Mouse (Mus musculus): Measurements from ENCODE around the gene Fcer2a. TPM values are rescaled to one million over a fixed set of nuclear protein-coding genes. Genes with fewer than 3 reads are reported as not detected.

The Fcer2a gene
- polyA plus RNA-seq (2015; fragmentation: Nextera tagmentation; extraction: Ambion mirVana): 0.10 and 0.13 TPM in 2 replicates

GRCm38 (mm10) chr8:3694121-3694520 lies at the start of gene Fcer2a:
Gene Fcer2a, minus strand, starts transcription at chr8:3694175.

GRCm38 (mm10) chr8:3720551-3720950 lies 26.6 kb upstream of the Fcer2a start, which contains the start of gene Clec4g:
Gene Clec4g, minus strand, starts transcription at chr8:3720651.

GRCm38 (mm10) chr8:3676131-3676992 lies 17.6 kb downstream of the Fcer2a start, which contains the start of gene Trappc5:
Gene Trappc5, plus strand, starts transcription at chr8:3676299.

GRCm38 (mm10) chr8:3671980-3672491 lies 21.9 kb downstream of the Fcer2a start, which contains the start of gene Fcor:
Gene Fcor, minus strand, starts transcription at chr8:3672362.

GRCm38 (mm10) chr8:3665507-3665906 lies 28.5 kb downstream of the Fcer2a start, which contains the start of gene Mcemp1:
Gene Mcemp1, plus strand, starts transcription at chr8:3665754.

GRCm38 (mm10) chr8:3655526-3655925 lies 38.4 kb downstream of the Fcer2a start, which contains the start of gene Retn:
Gene Retn, plus strand, starts transcription at chr8:3655770.

Other genes starting within 250 kb of the Fcer2a start
- 4.9 and 7.0 TPM in 2 replicates for gene Pex11g, start 226.5 kb downstream of the Fcer2a start, polyA plus RNA-seq (2015; fragmentation: Nextera tagmentation; extraction: Ambion mirVana)
- not detected in 2 replicates for gene Tex45, start 223.3 kb downstream of the Fcer2a start, polyA plus RNA-seq (2015; fragmentation: Nextera tagmentation; extraction: Ambion mirVana)
- 23.2 and 25.1 TPM in 2 replicates for gene Zfp358, start 201.0 kb downstream of the Fcer2a start, polyA plus RNA-seq (2015; fragmentation: Nextera tagmentation; extraction: Ambion mirVana)
- 26.1 and 28.2 TPM in 2 replicates for gene Mcoln1, start 193.7 kb downstream of the Fcer2a start, polyA plus RNA-seq (2015; fragmentation: Nextera tagmentation; extraction: Ambion mirVana)
- gene Pnpla6, start 178.8 kb downstream of the Fcer2a start, polyA plus RNA-seq (2015; fragmentation: Nextera tagmentation; extraction: Ambion mirVana): 8.8 and 9.3 TPM in 2 replicates
- 0.12 and 0.23 TPM in 2 replicates for gene C330021F23Rik, start 126.2 kb downstream of the Fcer2a start, polyA plus RNA-seq (2015; fragmentation: Nextera tagmentation; extraction: Ambion mirVana)
- gene Camsap3, start 106.9 kb downstream of the Fcer2a start, polyA plus RNA-seq (2015; fragmentation: Nextera tagmentation; extraction: Ambion mirVana): 0.67 and 1.3 TPM in 2 replicates
- 19.5 and 21.0 TPM in 2 replicates for gene Xab2, start 72.9 kb downstream of the Fcer2a start, polyA plus RNA-seq (2015; fragmentation: Nextera tagmentation; extraction: Ambion mirVana)
- gene Pet100, start 72.6 kb downstream of the Fcer2a start, polyA plus RNA-seq (2015; fragmentation: Nextera tagmentation; extraction: Ambion mirVana): 76.1 and 83.2 TPM in 2 replicates
- not detected in 2 replicates for gene Pcp2, start 68.6 kb downstream of the Fcer2a start, polyA plus RNA-seq (2015; fragmentation: Nextera tagmentation; extraction: Ambion mirVana)
- gene Stxbp2, start 63.2 kb downstream of the Fcer2a start, polyA plus RNA-seq (2015; fragmentation: Nextera tagmentation; extraction: Ambion mirVana): 5.0 and 16.5 TPM in 2 replicates
- 15.0 and 330 TPM in 2 replicates for gene Retn, start 38.4 kb downstream of the Fcer2a start, polyA plus RNA-seq (2015; fragmentation: Nextera tagmentation; extraction: Ambion mirVana)
- gene Mcemp1, start 28.4 kb downstream of the Fcer2a start, polyA plus RNA-seq (2015; fragmentation: Nextera tagmentation; extraction: Ambion mirVana): 0.26 and 0.34 TPM in 2 replicates
- 5.8 and 29.9 TPM in 2 replicates for gene Fcor, start 21.8 kb downstream of the Fcer2a start, polyA plus RNA-seq (2015; fragmentation: Nextera tagmentation; extraction: Ambion mirVana)
- 26.8 and 27.3 TPM in 2 replicates for gene Trappc5, start 17.9 kb downstream of the Fcer2a start, polyA plus RNA-seq (2015; fragmentation: Nextera tagmentation; extraction: Ambion mirVana)
- gene Clec4g, start 26.5 kb upstream of the Fcer2a start, polyA plus RNA-seq (2015; fragmentation: Nextera tagmentation; extraction: Ambion mirVana): 0.27 TPM in 1 of 2 replicates, not detected in the other
- 0.09 and 0.46 TPM in 2 replicates for gene Cd209a, start 54.8 kb upstream of the Fcer2a start, polyA plus RNA-seq (2015; fragmentation: Nextera tagmentation; extraction: Ambion mirVana)
- not detected in 2 replicates for gene Cd209e, start 160.1 kb upstream of the Fcer2a start, polyA plus RNA-seq (2015; fragmentation: Nextera tagmentation; extraction: Ambion mirVana)
- 0.15 TPM in 1 of 2 replicates, not detected in the other for gene Cd209d, start 184.4 kb upstream of the Fcer2a start, polyA plus RNA-seq (2015; fragmentation: Nextera tagmentation; extraction: Ambion mirVana)
- 0.27 and 0.33 TPM in 2 replicates for gene Cd209b, start 232.7 kb upstream of the Fcer2a start, polyA plus RNA-seq (2015; fragmentation: Nextera tagmentation; extraction: Ambion mirVana)

All from skeletal muscle tissue, postnatal 0 days (tissue).